Mouse (Mus musculus) cerebellum, adult (tissue): ENCODE measurements around the gene Map7.

Source experiments
- ATAC-seq: cut with Nextera tagmentation; 2 replicates; pipeline ENCODE4 v1.9.2; 2017; ENCODE audit warnings: mild to moderate bottlenecking, moderate library complexity, mixed read lengths; ENCODE audit not compliant: insufficient number of reproducible peaks, low FRiP score, low TSS enrichment

The Map7 gene

GRCm38 (mm10) chr10:20181680-20182399, 33.6 kb downstream of the Map7 start:
- no peak for ATAC-seq

- ATAC-seq: no peak
Observed at GRCm38 (mm10) chr10:20184326-20184725, 36.1 kb downstream of the Map7 start.

GRCm38 (mm10) chr10:20185264-20185663, 37.0 kb downstream of the Map7 start:
- no peak for ATAC-seq

- ATAC-seq: no peak
Observed at GRCm38 (mm10) chr10:20185806-20186205, 37.5 kb downstream of the Map7 start.

- ATAC-seq: no peak
Observed at GRCm38 (mm10) chr10:20186800-20187273, 38.6 kb downstream of the Map7 start.

- no peak for ATAC-seq
Observed at GRCm38 (mm10) chr10:20190139-20190747, 42.0 kb downstream of the Map7 start.

- ATAC-seq: peak; percentile 34; the same call in 1 of the 2 replicates
Observed at GRCm38 (mm10) chr10:20194847-20195540, 46.7 kb downstream of the Map7 start.

- ATAC-seq: no peak
Observed at GRCm38 (mm10) chr10:20197039-20197438, 48.8 kb downstream of the Map7 start.

GRCm38 (mm10) chr10:20198968-20199737, 50.9 kb downstream of the Map7 start:
- ATAC-seq: peak; percentile 76

GRCm38 (mm10) chr10:20201236-20201635, 53.0 kb downstream of the Map7 start:
- ATAC-seq: no peak

- no peak for ATAC-seq
Observed at GRCm38 (mm10) chr10:20202171-20202570, 53.9 kb downstream of the Map7 start.

GRCm38 (mm10) chr10:20202818-20203217, 54.5 kb downstream of the Map7 start:
- ATAC-seq: no peak

GRCm38 (mm10) chr10:20203502-20203901, 55.2 kb downstream of the Map7 start:
- ATAC-seq: no peak

GRCm38 (mm10) chr10:20204696-20205431, 56.6 kb downstream of the Map7 start:
- ATAC-seq: no peak

GRCm38 (mm10) chr10:20206966-20207365, 58.7 kb downstream of the Map7 start:
- no peak for ATAC-seq

- ATAC-seq: peak; percentile 52; the same call in 1 of the 2 replicates
Observed at GRCm38 (mm10) chr10:20209609-20210341, 61.5 kb downstream of the Map7 start.

- ATAC-seq: no peak
Observed at GRCm38 (mm10) chr10:20214418-20214817, 66.1 kb downstream of the Map7 start.

GRCm38 (mm10) chr10:20216982-20217381, 68.7 kb downstream of the Map7 start:
- ATAC-seq: no peak

- ATAC-seq: no peak
Observed at GRCm38 (mm10) chr10:20218866-20219265, 70.6 kb downstream of the Map7 start.
